Mouse (Mus musculus) olfactory bulb, adult 2 months (tissue): ENCODE results near the gene Cacna2d4.
"Not testable (repeated sequence)": the region's sequence is repeated elsewhere in the genome, so short reads cannot be mapped to it uniquely, and the experiment has no call there.

Source experiments
- CTCF ChIP-seq: fragments of 200-500 bp; IDR thresholded peaks from 2 replicates; pipeline ENCODE4 v1.5.1; 2012; ENCODE audit warnings: low read depth, mild to moderate bottlenecking, low read length, moderate library complexity; ENCODE audit not compliant: insufficient read depth
- POLR2A ChIP-seq: fragments of 200-500 bp; IDR thresholded peaks from 2 replicates; pipeline ENCODE4 v1.6.1; 2012; ENCODE audit warnings: mild to moderate bottlenecking, low read depth, low read length, moderate library complexity; ENCODE audit not compliant: insufficient read depth

GRCm38 (mm10) chr6:119366800-119367199 is 130.5 kb downstream of the Cacna2d4 start:
- TF ChIP-seq CTCF, POLR2A: not testable (repeated sequence)
